29 mouse cellular contexts compared by ENCODE assay signal in the genomic region with DNA sequence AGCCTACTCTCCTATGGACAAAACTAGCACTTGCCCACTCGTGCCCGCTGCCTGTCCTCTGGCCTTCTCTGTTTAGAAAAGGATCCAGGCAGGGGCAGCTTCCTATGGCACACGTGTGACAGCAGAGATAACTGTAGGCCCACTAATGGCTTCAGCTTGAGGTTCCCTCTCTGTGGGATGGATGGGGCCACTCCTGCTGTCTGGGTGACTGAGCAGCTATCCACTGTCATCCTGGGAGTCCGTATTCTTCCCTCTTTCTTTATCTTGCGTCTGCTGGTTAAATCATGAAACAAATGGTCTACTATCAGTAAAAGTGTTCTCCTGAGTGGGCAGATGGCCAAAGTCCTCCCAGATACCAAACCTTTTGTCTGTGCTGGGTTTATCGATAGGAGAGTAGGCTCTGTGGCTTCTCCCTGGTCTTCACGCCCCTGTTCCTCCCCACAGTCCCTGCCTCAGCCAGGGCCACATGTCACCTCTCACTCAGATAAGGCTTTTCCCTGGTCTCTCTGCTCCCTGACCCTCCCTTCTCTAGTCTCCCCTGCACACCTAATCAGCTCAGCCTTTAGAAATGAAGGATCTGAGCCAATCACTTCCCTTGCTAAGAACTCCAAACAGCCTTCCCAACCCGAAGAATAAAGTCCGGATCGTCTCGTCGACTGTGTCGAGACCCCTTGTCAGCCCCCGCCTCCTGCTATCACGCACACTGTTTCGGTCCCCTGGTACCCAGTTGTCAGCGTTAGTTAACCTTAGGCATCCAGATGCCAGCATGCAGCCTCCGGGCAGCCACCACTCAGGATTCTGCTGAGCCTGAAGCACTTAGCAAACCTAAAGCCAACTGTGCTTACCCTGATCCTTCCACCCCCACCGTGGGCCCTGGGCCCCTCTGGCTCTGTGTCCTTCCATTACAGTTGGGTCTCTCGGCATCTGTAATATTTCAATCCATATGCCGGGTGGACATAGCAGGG. TPM values are rescaled to one million over a fixed set of nuclear protein-coding genes. Genes with fewer than 3 reads are reported as not detected.
DNase-seq lines count a peak whose midpoint lies in the region; ATAC-seq and TF ChIP-seq lines count a peak whose summit lies in the region.
"Had no signal": no experiment of that assay in that cellular context is flagged by ENCODE, and none has a peak within 500 bp of the region (broad histone marks: within the 10 kb centered on the region; RNA-seq: fewer than 3 reads in every experiment).

No protein-coding gene starts in this region.

- 59% methylated on average over 21 of the region's 21 CpGs for WGBS in liver, postnatal 0 days (ENCODE audit: insufficient replicate concordance)
- WGBS in liver, embryonic 14.5 days (ENCODE audit: insufficient replicate concordance): 39% methylated on average over 21 of the region's 21 CpGs
- WGBS in forebrain, embryonic 16.5 days: 80% methylated on average over 21 of the region's 21 CpGs

- H3K9me3 ChIP-seq in liver, postnatal 0 days (ENCODE audit: low read length): no peaks in the 10 kb centered on the region
- H3K9me3 ChIP-seq in liver, embryonic 14.5 days (ENCODE audit: control insufficient read depth, low read length): no peaks in the 10 kb centered on the region
- no peaks in the 10 kb centered on the region; the same call in 1 of the 2 replicates for H3K9me3 ChIP-seq in forebrain, embryonic 16.5 days (ENCODE audit: control insufficient read depth, low read length)
- H3K9me3 ChIP-seq: heart, embryonic 15.5 days; limb, embryonic 10.5 days; neural tube, embryonic 12.5 days had no signal

- no peaks in the 10 kb centered on the region for H3K4me1 ChIP-seq in liver, postnatal 0 days (ENCODE audit: insufficient read depth)
- peaks cover 0 to 16% of the 10 kb centered on the region in 2 experiments; a peak in 2 of 4 replicates for H3K4me1 ChIP-seq in liver, embryonic 14.5 days (replicated peaks; ENCODE audit: control insufficient read depth in 2 of 2, insufficient read depth in 2 of 2, low read length in 1 of 2)
- H3K4me1 ChIP-seq in forebrain, embryonic 16.5 days (replicated peaks; ENCODE audit: control insufficient read depth, insufficient read depth, low read length): no peaks in the 10 kb centered on the region
- H3K4me1 ChIP-seq: embryonic facial prominence, embryonic 10.5 days; hindbrain, embryonic 10.5 days; neural tube, embryonic 12.5 days had no signal

- no peak for TF ChIP-seq EP300 in liver, postnatal 0 days (IDR thresholded peaks at IDR 0.05; ENCODE audit: low read depth)
- TF ChIP-seq EP300 in liver, embryonic 14.5 days (IDR thresholded peaks at IDR 0.05; ENCODE audit: low read depth): peak; percentile 60

- no peak for TF ChIP-seq CTCF in liver, postnatal 0 days (IDR thresholded peaks at IDR 0.05; ENCODE audit: low read depth)
- no peak for TF ChIP-seq CTCF in liver, embryonic 14.5 days (IDR thresholded peaks at IDR 0.05; ENCODE audit: low read depth)

- no peak overlapping the region for H3K27ac ChIP-seq in liver, postnatal 0 days (ENCODE audit: low read depth)
- no peak overlapping the region for H3K27ac ChIP-seq in liver, embryonic 14.5 days
- H3K27ac ChIP-seq in forebrain, embryonic 16.5 days (ENCODE audit: low read length): no peak overlapping the region
- H3K27ac ChIP-seq: embryonic facial prominence, embryonic 10.5 days; forebrain, embryonic 10.5 days; heart, embryonic 15.5 days; hindbrain, embryonic 10.5 days; hindbrain, postnatal 0 days; limb, embryonic 10.5 days; neural tube, embryonic 12.5 days had no signal

- no peaks in the 10 kb centered on the region for H3K36me3 ChIP-seq in liver, postnatal 0 days (replicated peaks; ENCODE audit: insufficient read depth, low read length)
- no peaks in the 10 kb centered on the region for H3K36me3 ChIP-seq in liver, embryonic 14.5 days (replicated peaks; ENCODE audit: control insufficient read depth, insufficient read depth, low read depth)
- H3K36me3 ChIP-seq in forebrain, embryonic 16.5 days (ENCODE audit: control insufficient read depth, insufficient read depth): no peaks in the 10 kb centered on the region
- H3K36me3 ChIP-seq: embryonic facial prominence, embryonic 10.5 days; forebrain, embryonic 10.5 days; heart, embryonic 15.5 days; hindbrain, embryonic 10.5 days; limb, embryonic 10.5 days; neural tube, embryonic 12.5 days had no signal

- H3K9ac ChIP-seq in liver, postnatal 0 days (replicated peaks): no peak overlapping the region
- no peak overlapping the region for H3K9ac ChIP-seq in liver, embryonic 14.5 days (replicated peaks)
- H3K9ac ChIP-seq in forebrain, embryonic 16.5 days (replicated peaks; ENCODE audit: low read depth, low read length): no peak overlapping the region
- H3K9ac ChIP-seq: forebrain, postnatal 0 days; heart, embryonic 15.5 days; neural tube, embryonic 12.5 days had no signal

- intact Hi-C loops in heart, postnatal 14 days (cut with DNase I): loop anchor here (2.0 kb wide), 1 partner anchor 48 kb away; no protein-coding TSS in a partner anchor

- H3K4me3 ChIP-seq in liver, postnatal 0 days (ENCODE audit: low read depth, low read length): no peak overlapping the region
- no peak overlapping the region for H3K4me3 ChIP-seq in liver, embryonic 14.5 days (ENCODE audit: insufficient read depth in 1 of 2, low read depth in 2 of 2, low read length in 2 of 2)
- no peak overlapping the region for H3K4me3 ChIP-seq in forebrain, embryonic 16.5 days (replicated peaks; ENCODE audit: low read length)
- H3K4me3 ChIP-seq: embryonic facial prominence, embryonic 10.5 days; forebrain, embryonic 10.5 days; heart, embryonic 15.5 days; hindbrain, embryonic 10.5 days; limb, embryonic 10.5 days; neural tube, embryonic 12.5 days had no signal

- no peak; the same call in 1 of the 2 replicates for ATAC-seq in liver, postnatal 0 days
- peak; percentile 77 for ATAC-seq in liver, embryonic 14.5 days (ENCODE audit: insufficient read depth)
- ATAC-seq in forebrain, embryonic 16.5 days: no peak
- ATAC-seq: hindbrain, postnatal 0 days had no signal

- no peak overlapping the region for H3K4me2 ChIP-seq in liver, postnatal 0 days (ENCODE audit: low read depth, low read length)
- no peak overlapping the region for H3K4me2 ChIP-seq in liver, embryonic 14.5 days (ENCODE audit: low read depth)
- no peak overlapping the region for H3K4me2 ChIP-seq in forebrain, embryonic 16.5 days (ENCODE audit: low read length)
- H3K4me2 ChIP-seq: heart, embryonic 15.5 days; neural tube, embryonic 12.5 days had no signal

- no peaks in the 10 kb centered on the region for H3K27me3 ChIP-seq in liver, postnatal 0 days (ENCODE audit: insufficient read depth, low read length)
- H3K27me3 ChIP-seq in liver, embryonic 14.5 days (ENCODE audit: control insufficient read depth, insufficient read depth, low read length): no peaks in the 10 kb centered on the region
- no peaks in the 10 kb centered on the region for H3K27me3 ChIP-seq in forebrain, embryonic 16.5 days (replicated peaks; ENCODE audit: control insufficient read depth, insufficient read depth, low read length)
- H3K27me3 ChIP-seq: heart, embryonic 15.5 days; neural tube, embryonic 12.5 days had no signal

- DNase-seq in heart, adult 11 months: peak; percentile 85
- DNase-seq in heart, postnatal 14 days: no peak
- peak; percentile 39 for DNase-seq in liver
- no peak for DNase-seq in liver, postnatal 0 days
- DNase-seq in liver, embryonic 14.5 days (ENCODE audit: low read depth in 3 of 3, low spot score in 3 of 3): peak; percentile 11 to 29 (median 17)
- no peak for DNase-seq in urinary bladder, postnatal 4 days (ENCODE audit: low spot score in 2 of 2)
- DNase-seq: adrenal gland, postnatal 36 days; cerebellum, adult 9-11 months; forebrain, postnatal 0 days; gastrocnemius, postnatal 25 days; kidney, adult 9 months; kidney, postnatal 14 days; lung, postnatal 10 days; midbrain, embryonic 14.5 days; retina, postnatal 1 day; right cerebral cortex, postnatal 25 days; spleen, adult 18-20 months had no signal

RNA-seq across cellular contexts. Expression of a gene that starts 29.1 kb away (rescaled TPM):
- total RNA-seq in heart, postnatal 14 days (2021): under 1 TPM; 0.62 to 0.71 TPM
- polyA plus RNA-seq in liver, postnatal 0 days (2015; fragmentation: Nextera tagmentation; extraction: Ambion mirVana): 18.8 and 19.3 TPM in 2 replicates
- polyA plus RNA-seq in liver, embryonic 14.5 days (2012; rRNA removed): 1.3 TPM in 2 replicates
- 2.7 and 3.7 TPM in 2 replicates for polyA plus RNA-seq in liver, embryonic 14.5 days (2014; fragmentation: Nextera tagmentation; extraction: Ambion mirVana)
- 1.9 and 2.1 TPM in 2 replicates for polyA plus RNA-seq in forebrain, embryonic 16.5 days (2015; fragmentation: Nextera tagmentation; extraction: Ambion mirVana)
- polyA plus RNA-seq: forebrain, embryonic 10.5 days had no signal

RNA-seq across cellular contexts. Expression of a gene that starts 40.3 kb away (rescaled TPM):
- not detected for total RNA-seq in heart, postnatal 14 days (2021)
- polyA plus RNA-seq in liver, postnatal 0 days (2015; fragmentation: Nextera tagmentation; extraction: Ambion mirVana): 0.14 TPM in 1 of 2 replicates, not detected in the other
- 0.02 and 0.03 TPM in 2 replicates for polyA plus RNA-seq in liver, embryonic 14.5 days (2012; rRNA removed)
- not detected in 2 replicates for polyA plus RNA-seq in liver, embryonic 14.5 days (2014; fragmentation: Nextera tagmentation; extraction: Ambion mirVana)
- 0.24 TPM in 1 of 2 replicates, not detected in the other for polyA plus RNA-seq in forebrain, embryonic 16.5 days (2015; fragmentation: Nextera tagmentation; extraction: Ambion mirVana)
- total RNA-seq: hindbrain, postnatal 0 days; layer of hippocampus, adult 18-20 months; liver, adult 2 months had no signal
- polyA plus RNA-seq: liver, adult 2 months; urinary bladder, adult 2 months had no signal

RNA-seq across cellular contexts. Expression of a gene that starts 41.9 kb away (rescaled TPM):
- not detected for total RNA-seq in heart, postnatal 14 days (2021)
- polyA plus RNA-seq in liver, postnatal 0 days (2015; fragmentation: Nextera tagmentation; extraction: Ambion mirVana): 0.26 TPM in 2 replicates
- polyA plus RNA-seq in liver, embryonic 14.5 days (2012; rRNA removed): 0.08 and 0.09 TPM in 2 replicates
- polyA plus RNA-seq in liver, embryonic 14.5 days (2014; fragmentation: Nextera tagmentation; extraction: Ambion mirVana): not detected in 2 replicates
- 0.14 TPM in 1 of 2 replicates, not detected in the other for polyA plus RNA-seq in forebrain, embryonic 16.5 days (2015; fragmentation: Nextera tagmentation; extraction: Ambion mirVana)
- total RNA-seq: adrenal gland, postnatal 36 days; gastrocnemius, postnatal 25 days; hindbrain, postnatal 0 days; liver, adult 2 months had no signal
- polyA plus RNA-seq: embryonic facial prominence, embryonic 10.5 days; forebrain, embryonic 10.5 days; hindbrain, embryonic 10.5 days; intestine, embryonic 16.5 days; limb, embryonic 10.5 days; liver, adult 2 months; midbrain, embryonic 14.5 days; urinary bladder, adult 2 months had no signal

Comparison
In these comparisons a context has a peak if more than half of its experiments do, and no peak if none do; other contexts are left out.
1. DNase-seq: peak in heart, adult 11 months (single experiment), liver (single experiment) and liver, embryonic 14.5 days (3 of 3); none in heart, postnatal 14 days (0 of 2), liver, postnatal 0 days (single experiment) and urinary bladder, postnatal 4 days (0 of 2).